Mouse (Mus musculus): ENCODE results near the gene Tnpo2.

DNA sequence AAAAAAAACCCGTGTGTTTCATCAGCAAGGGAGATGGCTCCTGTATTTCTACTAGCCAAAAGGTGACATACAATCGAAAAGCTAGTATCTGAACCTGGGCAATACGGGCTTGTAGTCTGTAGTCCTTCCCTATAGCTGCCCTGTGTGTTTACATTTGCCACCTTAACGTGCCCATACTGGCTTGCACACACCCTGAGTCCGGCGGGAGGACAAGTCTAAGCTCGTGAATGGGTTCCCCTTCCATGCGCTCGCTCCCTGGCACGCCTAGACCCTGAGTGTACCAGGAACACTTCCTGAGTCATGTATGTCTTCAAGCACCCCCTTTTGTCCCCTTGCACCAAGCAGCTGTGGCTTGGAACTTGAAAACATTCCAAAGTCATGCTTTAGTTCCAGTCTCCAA is 20.0 kb upstream of the Tnpo2 start:
- TF ChIP-seq CTCF (IDR thresholded peaks at IDR 0.05; ENCODE audit: low read depth) (no peak), EP300 (optimal IDR thresholded peaks at IDR 0.05) (no peak)

All from stomach, postnatal 0 days (tissue).